In the genomic region with DNA sequence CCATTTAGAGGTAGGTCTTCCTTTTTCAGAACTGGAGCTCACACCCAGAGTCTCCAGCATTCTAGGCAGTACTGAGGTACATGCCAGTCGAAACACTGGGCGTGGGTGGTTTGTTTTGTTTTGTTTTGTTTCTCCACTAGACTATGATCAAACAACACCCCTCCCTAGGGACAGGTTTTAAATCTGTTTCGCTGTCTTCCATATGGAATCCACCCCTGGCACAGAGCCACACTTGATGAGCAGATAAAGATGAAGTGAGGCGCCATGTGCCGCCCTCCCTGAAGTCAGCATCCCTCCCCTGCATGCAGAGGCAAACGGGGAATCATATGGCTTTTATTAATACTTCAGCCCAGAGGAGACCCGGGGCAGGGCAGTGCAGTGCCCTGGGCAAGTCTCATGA, we compare ENCODE assay signal across 23 mouse cellular contexts. TPM values are rescaled to one million over a fixed set of nuclear protein-coding genes. Genes with fewer than 3 reads are reported as not detected.
DNase-seq lines count a peak whose midpoint lies in the region; ATAC-seq lines count a peak whose summit lies in the region.
"Had no signal": no experiment of that assay in that cellular context is flagged by ENCODE, and none has a peak within 500 bp of the region (broad histone marks: within the 10 kb centered on the region; RNA-seq: fewer than 3 reads in every experiment).

No protein-coding gene starts in this region.

- DNase-seq in frontal cortex, postnatal 36 days (ENCODE audit: low spot score in 2 of 2), result peak; percentile 22 to 34
- no peak for DNase-seq in frontal cortex, postnatal 25 days (ENCODE audit: low spot score in 2 of 2)
- peak; percentile 49 for DNase-seq in left cerebral cortex, postnatal 4 days
- no peak for DNase-seq in lung, postnatal 36 days
- no peak for DNase-seq in gastrocnemius, postnatal 10 days
- DNase-seq: adrenal gland, postnatal 36 days; cerebellum, adult 18-20 months; heart, adult 11 months; kidney, adult 8-10 months; lung, adult 2 months; spleen, adult 18-20 months had no signal

- H3K27me3 ChIP-seq in neural tube, embryonic 13.5 days, result peaks cover 33% of the 10 kb centered on the region
- peaks cover 10% of the 10 kb centered on the region for H3K27me3 ChIP-seq in neural tube, embryonic 15.5 days (replicated peaks)
- H3K27me3 ChIP-seq in liver, embryonic 12.5 days (replicated peaks), result peaks cover 79% of the 10 kb centered on the region

- H3K27ac ChIP-seq in neural tube, embryonic 13.5 days (replicated peaks), result 0 out of 2 replicates have a peak overlapping the region, but pooled peaks have one; percentile 4
- H3K27ac ChIP-seq in neural tube, embryonic 15.5 days (replicated peaks), result no peak overlapping the region
- H3K27ac ChIP-seq in liver, embryonic 12.5 days, result no peak overlapping the region
- H3K27ac ChIP-seq: hindbrain, embryonic 15.5 days; limb, embryonic 13.5 days; stomach, postnatal 0 days had no signal

- peak overlapping the region; percentile 6; the same call in 1 of the 2 replicates for H3K9ac ChIP-seq in neural tube, embryonic 13.5 days
- no peak overlapping the region for H3K9ac ChIP-seq in neural tube, embryonic 15.5 days (replicated peaks)
- no peak overlapping the region for H3K9ac ChIP-seq in liver, embryonic 12.5 days
- H3K9ac ChIP-seq: hindbrain, embryonic 15.5 days; limb, embryonic 13.5 days had no signal

- H3K4me1 ChIP-seq in neural tube, embryonic 13.5 days (replicated peaks), result peaks cover 14% of the 10 kb centered on the region
- H3K4me1 ChIP-seq in neural tube, embryonic 15.5 days, result peaks cover 4% of the 10 kb centered on the region
- peaks cover 5% of the 10 kb centered on the region; the same call in 1 of the 2 replicates for H3K4me1 ChIP-seq in liver, embryonic 12.5 days

- WGBS in neural tube, embryonic 13.5 days, result 40% methylated on average over 7 of the region's 7 CpGs
- WGBS in neural tube, embryonic 15.5 days, result 42% methylated on average over 7 of the region's 7 CpGs
- WGBS in liver, embryonic 12.5 days (ENCODE audit: insufficient replicate concordance), result 64% methylated on average over 7 of the region's 7 CpGs

- no peaks in the 10 kb centered on the region for H3K36me3 ChIP-seq in neural tube, embryonic 13.5 days
- no peaks in the 10 kb centered on the region for H3K36me3 ChIP-seq in neural tube, embryonic 15.5 days
- H3K36me3 ChIP-seq in liver, embryonic 12.5 days, result no peaks in the 10 kb centered on the region
- H3K36me3 ChIP-seq: hindbrain, embryonic 15.5 days; limb, embryonic 13.5 days had no signal

- intact Hi-C loops in left cerebral cortex, postnatal 4 days (cut with DNase I), result no loop called here

- H3K9me3 ChIP-seq in neural tube, embryonic 13.5 days, result no peaks in the 10 kb centered on the region
- no peaks in the 10 kb centered on the region for H3K9me3 ChIP-seq in neural tube, embryonic 15.5 days (replicated peaks)
- no peaks in the 10 kb centered on the region for H3K9me3 ChIP-seq in liver, embryonic 12.5 days (replicated peaks)
- H3K9me3 ChIP-seq: hindbrain, embryonic 15.5 days; limb, embryonic 13.5 days had no signal

- no peak overlapping the region for H3K4me3 ChIP-seq in neural tube, embryonic 13.5 days
- H3K4me3 ChIP-seq in neural tube, embryonic 15.5 days (replicated peaks), result no peak overlapping the region
- no peak overlapping the region for H3K4me3 ChIP-seq in liver, embryonic 12.5 days
- H3K4me3 ChIP-seq: hindbrain, embryonic 15.5 days; limb, embryonic 13.5 days had no signal

- H3K4me2 ChIP-seq in neural tube, embryonic 13.5 days, result 0 out of 2 replicates have a peak overlapping the region, but pooled peaks have one; percentile 4
- H3K4me2 ChIP-seq in neural tube, embryonic 15.5 days, result no peak overlapping the region
- no peak overlapping the region for H3K4me2 ChIP-seq in liver, embryonic 12.5 days
- H3K4me2 ChIP-seq: hindbrain, embryonic 15.5 days; limb, embryonic 13.5 days had no signal

- peak; percentile 36; the same call in 1 of the 2 replicates for ATAC-seq in neural tube, embryonic 13.5 days (ENCODE audit: low read depth)
- ATAC-seq in neural tube, embryonic 15.5 days (ENCODE audit: low FRiP score), result no peak
- ATAC-seq in liver, embryonic 12.5 days, result no peak
- ATAC-seq: activated CD4-positive, CD25-positive, alpha-beta regulatory T cell, adult 4 months had no signal

RNA-seq across cellular contexts. Expression of a gene that starts 17.8 kb away (rescaled TPM):
- polyA plus RNA-seq in neural tube, embryonic 13.5 days (2015; fragmentation: Nextera tagmentation; extraction: Ambion mirVana), result 0.36 and 0.54 TPM in 2 replicates
- polyA plus RNA-seq in neural tube, embryonic 15.5 days (2015; fragmentation: Nextera tagmentation; extraction: Ambion mirVana), result 0.23 and 0.27 TPM in 2 replicates
- under 1 TPM in 1 of 2 experiments, not detected in 1; 0.32 TPM for total RNA-seq in left cerebral cortex, postnatal 4 days (2021)
- polyA plus RNA-seq in liver, embryonic 12.5 days (2016; fragmentation: Nextera tagmentation; extraction: Ambion mirVana), result 0.05 and 0.10 TPM in 2 replicates
- under 1 TPM; 0.12 to 0.23 TPM for total RNA-seq in gastrocnemius, postnatal 10 days (2021)
- total RNA-seq: megakaryocyte progenitor cell, adult 5-6 weeks had no signal
- polyA plus RNA-seq: activated CD4-positive, CD25-positive, alpha-beta regulatory T cell, adult 4 months; heart, postnatal 0 days; lung, adult 2 months had no signal

RNA-seq across cellular contexts. Expression of a gene that starts 20.9 kb away (rescaled TPM):
- polyA plus RNA-seq in neural tube, embryonic 13.5 days (2015; fragmentation: Nextera tagmentation; extraction: Ambion mirVana), result 1.2 and 1.3 TPM in 2 replicates
- polyA plus RNA-seq in neural tube, embryonic 15.5 days (2015; fragmentation: Nextera tagmentation; extraction: Ambion mirVana), result 1.1 TPM in 2 replicates
- total RNA-seq in left cerebral cortex, postnatal 4 days (2021), result under 1 TPM in 1 of 2 experiments, not detected in 1; 0.32 TPM
- 0.08 and 0.11 TPM in 2 replicates for polyA plus RNA-seq in liver, embryonic 12.5 days (2016; fragmentation: Nextera tagmentation; extraction: Ambion mirVana)
- total RNA-seq in gastrocnemius, postnatal 10 days (2021), result under 1 TPM; 0.54 to 0.70 TPM
- total RNA-seq: adrenal gland, postnatal 36 days; megakaryocyte progenitor cell, adult 5-6 weeks had no signal
- polyA plus RNA-seq: activated CD4-positive, CD25-positive, alpha-beta regulatory T cell, adult 4 months; heart, postnatal 0 days; urinary bladder, adult 2 months had no signal

RNA-seq across cellular contexts. Expression of a gene that starts 21.4 kb away (rescaled TPM):
- polyA plus RNA-seq in neural tube, embryonic 13.5 days (2015; fragmentation: Nextera tagmentation; extraction: Ambion mirVana), result 13.9 and 16.7 TPM in 2 replicates
- 17.5 and 26.7 TPM in 2 replicates for polyA plus RNA-seq in neural tube, embryonic 15.5 days (2015; fragmentation: Nextera tagmentation; extraction: Ambion mirVana)
- total RNA-seq in left cerebral cortex, postnatal 4 days (2021), result 1 to 10 TPM; 8.1 to 8.4 TPM
- 41.1 and 42.1 TPM in 2 replicates for polyA plus RNA-seq in liver, embryonic 12.5 days (2016; fragmentation: Nextera tagmentation; extraction: Ambion mirVana)
- total RNA-seq in gastrocnemius, postnatal 10 days (2021), result 1 to 10 TPM; 4.7 to 5.6 TPM

RNA-seq across cellular contexts. Expression of a gene that starts 25.7 kb away (rescaled TPM):
- 0.53 and 1.2 TPM in 2 replicates for polyA plus RNA-seq in neural tube, embryonic 13.5 days (2015; fragmentation: Nextera tagmentation; extraction: Ambion mirVana)
- 0.14 and 8.5 TPM in 2 replicates for polyA plus RNA-seq in neural tube, embryonic 15.5 days (2015; fragmentation: Nextera tagmentation; extraction: Ambion mirVana)
- under 1 TPM in 1 of 2 experiments, not detected in 1; 0.24 TPM for total RNA-seq in left cerebral cortex, postnatal 4 days (2021)
- polyA plus RNA-seq in liver, embryonic 12.5 days (2016; fragmentation: Nextera tagmentation; extraction: Ambion mirVana), result 0.78 and 2.3 TPM in 2 replicates
- total RNA-seq in gastrocnemius, postnatal 10 days (2021), result not detected
- total RNA-seq: adrenal gland, postnatal 36 days; megakaryocyte progenitor cell, adult 5-6 weeks had no signal
- polyA plus RNA-seq: activated CD4-positive, CD25-positive, alpha-beta regulatory T cell, adult 4 months; C2C12; heart, postnatal 0 days; large intestine, adult 2 months; urinary bladder, adult 2 months had no signal

RNA-seq across cellular contexts. Expression of a gene that starts 27.5 kb away (rescaled TPM):
- 4.7 and 5.4 TPM in 2 replicates for polyA plus RNA-seq in neural tube, embryonic 13.5 days (2015; fragmentation: Nextera tagmentation; extraction: Ambion mirVana)
- 9.1 and 9.5 TPM in 2 replicates for polyA plus RNA-seq in neural tube, embryonic 15.5 days (2015; fragmentation: Nextera tagmentation; extraction: Ambion mirVana)
- 1 to 10 TPM; 1.3 to 1.9 TPM for total RNA-seq in left cerebral cortex, postnatal 4 days (2021)
- polyA plus RNA-seq in liver, embryonic 12.5 days (2016; fragmentation: Nextera tagmentation; extraction: Ambion mirVana), result 7.1 and 7.8 TPM in 2 replicates
- total RNA-seq in gastrocnemius, postnatal 10 days (2021), result 10 to 100 TPM; 33.4 to 51.3 TPM

Comparison
In these comparisons a context has a peak if more than half of its experiments do, and no peak if none do; other contexts are left out.
1. DNase-seq: peak in frontal cortex, postnatal 36 days (2 of 2) and left cerebral cortex, postnatal 4 days (single experiment); none in frontal cortex, postnatal 25 days (0 of 2), lung, postnatal 36 days (single experiment) and gastrocnemius, postnatal 10 days (single experiment).